Mouse (Mus musculus) G1E (cell line): ENCODE results near the gene Drap1. TPM values are rescaled to one million over a fixed set of nuclear protein-coding genes. Genes with fewer than 3 reads are reported as not detected.

Experiments
- ATAC-seq: 2 replicates; pipeline ENCODE4 v1.8.0; 2016; ENCODE audit warnings: mild to moderate bottlenecking; ENCODE audit not compliant: insufficient number of reproducible peaks, poor library complexity, low FRiP score, severe bottlenecking; ENCODE audit errors: extremely low read depth
- DNase-seq: peaks from one replicate; pipeline ENCODE4 v3.0.0; 2012; ENCODE audit warnings: low spot score
- H3K27me3 ChIP-seq: 2 replicates; pipeline ENCODE4 v1.6.1; 2012; ENCODE audit warnings: mild to moderate bottlenecking, low read length, inconsistent platforms; ENCODE audit not compliant: insufficient read depth
- H3K36me3 ChIP-seq: replicated peaks from 2 replicates; pipeline ENCODE3; 2012; ENCODE audit warnings: mild to moderate bottlenecking, inconsistent platforms
- H3K4me1 ChIP-seq: 2 replicates; pipeline ENCODE4 v1.6.1; 2012; ENCODE audit warnings: low read depth, low read length, inconsistent platforms, mixed read lengths; ENCODE audit not compliant: insufficient read depth
- H3K4me3 ChIP-seq: 2 replicates; pipeline ENCODE4 v1.5.1; 2012; ENCODE audit warnings: low read depth, mild to moderate bottlenecking, inconsistent platforms, low read length, moderate library complexity, mixed read lengths
- H3K9me3 ChIP-seq: replicated peaks from 2 replicates; pipeline ENCODE4 v1.6.1; 2012; ENCODE audit warnings: inconsistent platforms
- CTCF ChIP-seq: IDR thresholded peaks from 2 replicates; pipeline ENCODE4 v1.5.1; 2012; ENCODE audit warnings: low read depth, low read length, inconsistent platforms, mixed read lengths
- GATA1 ChIP-seq: IDR thresholded peaks from 2 replicates; pipeline ENCODE4 v1.6.1; 2012; ENCODE audit warnings: borderline replicate concordance, low read length, inconsistent platforms, mixed read lengths
- GATA2 ChIP-seq: IDR thresholded peaks from 2 replicates; pipeline ENCODE4 v1.6.1; 2012; ENCODE audit warnings: low read depth, low read length, inconsistent platforms, borderline replicate concordance
- POLR2AphosphoS5 ChIP-seq: IDR thresholded peaks from 2 replicates; pipeline ENCODE4 v1.6.1; 2012; ENCODE audit warnings: low read depth, low read length, inconsistent platforms; ENCODE audit not compliant: insufficient replicate concordance
- TAL1 ChIP-seq: conservative IDR thresholded peaks from 2 replicates; pipeline ENCODE4 v1.6.1; 2012; ENCODE audit warnings: low read depth, low read length, inconsistent platforms, mixed read lengths
- polyA plus RNA-seq: library from polyadenylated mRNA; stranded (reverse); fragments of >175 nt; gene quantifications from 2 replicates; pipeline ENCODE4 v1.2.3, GENCODE M21; 2012
- total RNA-seq, 2 experiments: library from RNA; stranded (forward) in 1 of 2; stranded (reverse) in 1 of 2; fragments of 200-1000 nt in 1 of 2; fragments of >200 nt in 1 of 2; fragmentation: Nextera tagmentation in 1 of 2; gene quantifications; 2 replicates each; pipeline ENCODE4 v1.2.3; 2014 to 2017

The Drap1 gene
- total and polyA plus RNA-seq, 3 experiments: 46.0 to 305 (median 81.5) TPM

- no peak overlapping the region for H3K4me3 ChIP-seq
- peaks cover 14% of the 10 kb centered on the region for H3K36me3 ChIP-seq
- no peak for DNase-seq
- ATAC-seq: no peak
- TF ChIP-seq POLR2AphosphoS5: no peak
- TF ChIP-seq CTCF: no peak
- TF ChIP-seq GATA2: no peak
- no peak for TF ChIP-seq TAL1
- TF ChIP-seq GATA1: no peak
- no peaks in the 10 kb centered on the region for H3K9me3 ChIP-seq
- peaks cover 4% of the 10 kb centered on the region; the same call in 1 of the 2 replicates for H3K4me1 ChIP-seq
- peaks cover 12% of the 10 kb centered on the region; the same call in 1 of the 2 replicates for H3K27me3 ChIP-seq
Measured at GRCm38 (mm10) chr19:5414534-5414957, 10.2 kb downstream of the Drap1 start.

- TF ChIP-seq GATA1: no peak
- TF ChIP-seq GATA2: no peak
- no peak for TF ChIP-seq TAL1
Measured at GRCm38 (mm10) chr19:5413840-5414239, 10.9 kb downstream of the Drap1 start.

GRCm38 (mm10) chr19:5411961-5412360 lies 12.8 kb downstream of the Drap1 start:
- DNase-seq: no peak
- Histone ChIP-seq H3K36me3 (peaks cover 6% of the 10 kb centered on the region), H3K9me3 (no peaks in the 10 kb centered on the region), H3K4me3 (no peak overlapping the region), H3K4me1 (peaks cover 29% of the 10 kb centered on the region), H3K27me3 (peaks cover 12% of the 10 kb centered on the region; the same call in 1 of the 2 replicates)
- ATAC-seq: no peak
- TF ChIP-seq TAL1 (no peak), GATA2 (no peak), GATA1 (no peak), CTCF (no peak), POLR2AphosphoS5 (no peak)

More at GRCm38 (mm10) chr19:5413840-5414239, 10.9 kb downstream of the Drap1 start:
- no peak for ATAC-seq
- Histone ChIP-seq H3K36me3 (peaks cover 16% of the 10 kb centered on the region), H3K4me1 (peaks cover 10% of the 10 kb centered on the region), H3K9me3 (no peaks in the 10 kb centered on the region), H3K4me3 (no peak overlapping the region), H3K27me3 (peaks cover 12% of the 10 kb centered on the region; the same call in 1 of the 2 replicates)
- DNase-seq: no peak

- TF ChIP-seq CTCF (no peak), GATA1 (no peak), POLR2AphosphoS5 (no peak), GATA2 (no peak), TAL1 (no peak)
- DNase-seq (no peak), ATAC-seq (no peak)
- Histone ChIP-seq H3K4me1 (peaks cover 35% of the 10 kb centered on the region), H3K36me3 (peaks cover 6% of the 10 kb centered on the region), H3K4me3 (no peak overlapping the region), H3K27me3 (peaks cover 12% of the 10 kb centered on the region; the same call in 1 of the 2 replicates), H3K9me3 (no peaks in the 10 kb centered on the region)
Measured at GRCm38 (mm10) chr19:5410641-5411040, 14.1 kb downstream of the Drap1 start.

GRCm38 (mm10) chr19:5409068-5409467 lies 15.7 kb downstream of the Drap1 start:
- no peak overlapping the region for H3K4me3 ChIP-seq
- peaks cover 6% of the 10 kb centered on the region for H3K36me3 ChIP-seq
- ATAC-seq (no peak), DNase-seq (no peak)
- peaks cover 34% of the 10 kb centered on the region for H3K4me1 ChIP-seq
- TF ChIP-seq POLR2AphosphoS5: no peak
- TF ChIP-seq TAL1: no peak
- no peak for TF ChIP-seq GATA1
- TF ChIP-seq CTCF: no peak
- TF ChIP-seq GATA2: no peak
- no peaks in the 10 kb centered on the region for H3K9me3 ChIP-seq
- peaks cover 8% of the 10 kb centered on the region; the same call in 1 of the 2 replicates for H3K27me3 ChIP-seq

- H3K4me3 ChIP-seq: no peak overlapping the region
- peaks cover 6% of the 10 kb centered on the region for H3K36me3 ChIP-seq
- peaks cover 34% of the 10 kb centered on the region for H3K4me1 ChIP-seq
- no peak for DNase-seq
- TF ChIP-seq POLR2AphosphoS5: no peak
- no peak for TF ChIP-seq CTCF
- TF ChIP-seq GATA2: no peak
- no peak for TF ChIP-seq GATA1
- no peak for TF ChIP-seq TAL1
- no peaks in the 10 kb centered on the region for H3K9me3 ChIP-seq
- no peak for ATAC-seq
- peaks cover 8% of the 10 kb centered on the region; the same call in 1 of the 2 replicates for H3K27me3 ChIP-seq
Measured at GRCm38 (mm10) chr19:5408057-5409001, 16.4 kb downstream of the Drap1 start.
